Mouse (Mus musculus): Measurements from ENCODE around the gene Galnt10. TPM values are rescaled to one million over a fixed set of nuclear protein-coding genes. Genes with fewer than 3 reads are reported as not detected.
"Not testable (repeated sequence)": the region's sequence is repeated elsewhere in the genome, so short reads cannot be mapped to it uniquely, and the experiment has no call there.

Gene Galnt10
- polyA plus RNA-seq, 1 experiment from 2014 or later = 8.8 TPM

DNA sequence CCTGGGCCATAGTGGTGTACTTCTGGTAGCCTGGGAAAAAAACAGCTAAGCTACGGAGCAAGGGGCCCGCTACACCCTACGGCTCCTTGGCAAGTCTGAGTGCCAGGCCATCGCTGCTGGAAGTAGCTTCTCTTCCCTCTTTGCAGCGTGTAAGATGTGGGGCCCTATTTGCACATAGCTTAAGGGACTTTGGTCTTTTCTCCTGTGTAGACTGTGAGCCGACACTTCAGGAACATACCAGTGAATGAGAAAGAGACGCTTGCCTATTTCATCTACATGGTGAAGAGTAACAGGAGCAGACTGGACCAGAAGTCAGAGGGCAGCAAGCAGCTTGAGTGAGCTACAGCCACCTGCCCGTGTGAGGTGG lies 164.5 kb downstream of the Galnt10 start:
- Histone ChIP-seq H3K9ac (no peak overlapping the region), H3K27me3 (ENCODE audit: control insufficient read depth, insufficient read depth, low read length) (no peaks in the 10 kb centered on the region), H3K4me2 (replicated peaks) (no peak overlapping the region), H3K4me3 (replicated peaks; ENCODE audit: low read length) (no peak overlapping the region), H3K27ac (no peak overlapping the region), H3K4me1 (replicated peaks; ENCODE audit: control insufficient read depth, insufficient read depth, low read length) (0 out of 2 replicates have a peak, but pooled peaks cover 3% of the 10 kb centered on the region), H3K9me3 (ENCODE audit: control insufficient read depth, low read length) (no peaks in the 10 kb centered on the region), H3K36me3 (replicated peaks; ENCODE audit: control insufficient read depth, insufficient read depth) (peaks cover 51% of the 10 kb centered on the region)
- no peak for DNase-seq (ENCODE audit: low spot score)
- 93% methylated on average over 8 of the region's 8 CpGs for WGBS
- ATAC-seq (ENCODE audit: low FRiP score) = no peak

DNA sequence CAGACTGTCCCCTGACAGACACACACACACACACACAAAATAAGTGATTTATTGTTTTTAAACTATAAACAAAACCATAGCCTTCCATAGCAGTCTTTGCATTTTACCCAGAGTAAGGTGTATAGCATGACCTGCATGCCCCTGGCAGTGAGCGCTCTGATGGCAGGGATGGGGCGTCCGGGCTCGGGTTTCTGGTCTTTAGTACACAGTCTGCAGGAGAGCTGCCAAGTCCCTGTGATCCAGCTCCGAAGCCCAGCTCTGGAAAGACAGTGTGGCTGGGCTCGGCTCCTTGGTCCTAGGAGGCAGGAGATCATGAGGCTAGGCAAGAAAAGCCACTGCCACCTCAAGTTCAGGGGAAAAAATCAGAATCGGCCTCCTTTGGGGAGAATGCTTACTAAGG lies 165.8 kb downstream of the Galnt10 start:
- ATAC-seq (ENCODE audit: low FRiP score) (no peak), DNase-seq (ENCODE audit: low spot score) (no peak)
- 90% methylated on average over 7 of the region's 7 CpGs for WGBS
- Histone ChIP-seq H3K9me3 (ENCODE audit: control insufficient read depth, low read length) (no peaks in the 10 kb centered on the region), H3K4me2 (replicated peaks) (no peak overlapping the region), H3K27me3 (ENCODE audit: control insufficient read depth, insufficient read depth, low read length) (no peaks in the 10 kb centered on the region), H3K4me1 (replicated peaks; ENCODE audit: control insufficient read depth, insufficient read depth, low read length) (0 out of 2 replicates have a peak, but pooled peaks cover 3% of the 10 kb centered on the region), H3K36me3 (replicated peaks; ENCODE audit: control insufficient read depth, insufficient read depth) (peaks cover 48% of the 10 kb centered on the region), H3K27ac (no peak overlapping the region), H3K4me3 (replicated peaks; ENCODE audit: low read length) (no peak overlapping the region), H3K9ac (no peak overlapping the region)

DNA sequence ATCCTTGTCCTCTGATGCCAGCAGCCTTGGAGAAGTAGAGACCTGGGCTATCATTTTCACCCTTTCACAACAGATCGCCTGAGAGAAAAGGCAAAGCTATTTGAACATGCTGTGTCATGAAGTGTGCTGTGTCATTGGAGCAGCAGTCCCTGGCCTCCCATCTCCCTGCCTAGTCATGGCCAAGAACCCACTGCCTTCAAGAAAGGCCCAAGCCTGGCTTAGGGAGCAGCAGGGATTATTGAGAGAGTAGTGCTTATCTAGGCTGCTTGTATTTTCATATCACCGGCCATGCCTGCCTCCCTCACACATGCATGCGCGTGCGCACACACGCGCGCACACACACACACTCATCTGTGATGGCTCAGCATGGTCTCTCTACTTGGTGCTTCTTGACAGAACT lies 167.0 kb downstream of the Galnt10 start:
- WGBS = 98% methylated on average over 8 of the region's 8 CpGs
- no peak overlapping the region for H3K27ac ChIP-seq
- DNase-seq (ENCODE audit: low spot score) (no peak), ATAC-seq (ENCODE audit: low FRiP score) (no peak)
- no peaks in the 10 kb centered on the region for H3K9me3 ChIP-seq (ENCODE audit: control insufficient read depth, low read length)
- peaks cover 46% of the 10 kb centered on the region for H3K36me3 ChIP-seq (replicated peaks; ENCODE audit: control insufficient read depth, insufficient read depth)
- no peak overlapping the region for H3K9ac ChIP-seq
- no peaks in the 10 kb centered on the region for H3K27me3 ChIP-seq (ENCODE audit: control insufficient read depth, insufficient read depth, low read length)
- no peak overlapping the region for H3K4me3 ChIP-seq (replicated peaks; ENCODE audit: low read length)
- H3K4me2 ChIP-seq (replicated peaks) = no peak overlapping the region
- H3K4me1 ChIP-seq (replicated peaks; ENCODE audit: control insufficient read depth, insufficient read depth, low read length) = no peaks in the 10 kb centered on the region

DNA sequence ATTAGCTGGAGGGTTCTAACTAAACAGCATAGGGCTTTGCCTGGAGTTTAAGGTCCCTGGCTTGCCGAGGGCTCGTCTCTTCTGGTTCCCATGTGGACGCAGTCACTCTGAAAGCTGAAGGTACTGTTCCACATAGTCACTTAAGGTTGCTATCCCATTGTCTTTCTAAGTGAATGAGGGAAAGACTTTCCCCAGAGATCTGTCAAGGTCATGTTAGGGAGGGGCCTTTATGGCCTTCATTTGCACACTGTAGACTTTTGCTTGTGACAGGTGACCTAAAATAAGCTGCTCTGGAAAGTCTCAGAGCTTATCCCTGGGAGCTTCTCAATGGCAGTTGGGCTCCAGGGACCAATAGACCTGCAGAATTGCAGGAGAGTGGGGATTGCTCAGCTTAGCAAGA lies 168.4 kb downstream of the Galnt10 start:
- Histone ChIP-seq H3K36me3 (replicated peaks; ENCODE audit: control insufficient read depth, insufficient read depth) (peaks cover 36% of the 10 kb centered on the region), H3K4me1 (replicated peaks; ENCODE audit: control insufficient read depth, insufficient read depth, low read length) (no peaks in the 10 kb centered on the region), H3K27me3 (ENCODE audit: control insufficient read depth, insufficient read depth, low read length) (no peaks in the 10 kb centered on the region), H3K4me3 (replicated peaks; ENCODE audit: low read length) (no peak overlapping the region), H3K9ac (no peak overlapping the region), H3K9me3 (ENCODE audit: control insufficient read depth, low read length) (no peaks in the 10 kb centered on the region), H3K27ac (no peak overlapping the region), H3K4me2 (replicated peaks) (no peak overlapping the region)
- 89% methylated on average over 3 of the region's 3 CpGs for WGBS
- no peak for ATAC-seq (ENCODE audit: low FRiP score)
- DNase-seq (ENCODE audit: low spot score) = no peak

DNA sequence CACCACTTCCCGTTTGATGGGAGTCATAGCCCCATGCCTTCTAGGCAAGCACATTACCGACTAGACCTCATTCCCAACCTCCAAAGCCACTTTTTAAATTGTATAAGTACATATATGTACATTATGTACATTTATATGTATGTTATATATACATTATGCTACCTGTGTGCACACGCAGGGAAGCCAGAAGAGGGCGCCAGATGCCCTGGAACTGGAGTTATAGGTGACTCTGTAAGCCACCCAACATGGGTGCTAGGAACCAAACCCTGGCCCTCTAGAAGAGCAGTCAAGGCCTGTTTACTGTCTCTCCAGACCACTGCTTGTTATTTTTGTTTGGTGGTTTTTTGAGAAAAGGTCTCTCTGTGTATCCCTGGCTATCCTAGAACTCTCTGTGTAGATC lies 172.9 kb downstream of the Galnt10 start:
- no peaks in the 10 kb centered on the region for H3K4me1 ChIP-seq (replicated peaks; ENCODE audit: control insufficient read depth, insufficient read depth, low read length)
- ATAC-seq (ENCODE audit: low FRiP score) (no peak), DNase-seq (ENCODE audit: low spot score) (no peak)
- H3K9me3 ChIP-seq (ENCODE audit: control insufficient read depth, low read length) = no peaks in the 10 kb centered on the region
- H3K27ac ChIP-seq = no peak overlapping the region
- H3K4me3 ChIP-seq (replicated peaks; ENCODE audit: low read length) = no peak overlapping the region
- WGBS = 88% methylated on average over 4 of the region's 4 CpGs
- H3K9ac ChIP-seq = no peak overlapping the region
- 0 out of 2 replicates have a peak, but pooled peaks cover under 1% of the 10 kb centered on the region for H3K36me3 ChIP-seq (replicated peaks; ENCODE audit: control insufficient read depth, insufficient read depth)
- H3K27me3 ChIP-seq (ENCODE audit: control insufficient read depth, insufficient read depth, low read length) = no peaks in the 10 kb centered on the region
- no peak overlapping the region for H3K4me2 ChIP-seq (replicated peaks)

DNA sequence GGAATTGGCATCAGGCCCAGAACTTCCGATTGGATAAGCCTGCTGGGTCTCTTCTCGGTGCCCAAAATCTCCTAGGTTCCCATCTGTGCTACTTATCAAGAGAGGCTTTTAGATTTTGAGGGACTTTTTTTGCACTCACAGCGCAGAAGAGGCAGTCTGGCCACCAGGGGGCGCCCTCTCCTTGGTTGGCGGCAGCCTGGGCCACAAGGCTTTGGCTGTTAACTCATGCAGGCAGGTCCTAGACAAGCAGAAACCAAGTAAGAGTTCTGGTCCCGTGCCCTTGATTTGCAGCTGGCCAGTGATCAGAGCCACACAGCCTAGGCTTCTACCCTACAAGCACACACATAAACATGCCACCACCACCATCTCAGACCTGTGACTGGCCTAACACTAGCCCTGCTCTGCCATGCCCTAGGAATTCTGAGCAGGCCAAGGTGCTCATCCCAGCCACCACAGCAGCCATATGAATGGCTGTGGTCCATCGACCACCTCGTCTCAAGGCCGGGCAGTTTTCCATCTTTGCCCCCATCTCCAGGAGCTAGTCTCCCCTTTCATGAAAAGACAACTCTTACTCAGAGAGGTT lies 174.8 kb downstream of the Galnt10 start:
- peak; percentile 79 for DNase-seq (ENCODE audit: low spot score)
- no peaks in the 10 kb centered on the region for H3K36me3 ChIP-seq (replicated peaks; ENCODE audit: control insufficient read depth, insufficient read depth)
- no peak overlapping the region for H3K4me3 ChIP-seq (replicated peaks; ENCODE audit: low read length)
- no peaks in the 10 kb centered on the region for H3K9me3 ChIP-seq (ENCODE audit: control insufficient read depth, low read length)
- H3K27me3 ChIP-seq (ENCODE audit: control insufficient read depth, insufficient read depth, low read length) = peaks cover 12% of the 10 kb centered on the region
- 34% methylated on average over 9 of the region's 9 CpGs for WGBS
- no peak overlapping the region for H3K27ac ChIP-seq
- no peak overlapping the region for H3K9ac ChIP-seq
- no peaks in the 10 kb centered on the region for H3K4me1 ChIP-seq (replicated peaks; ENCODE audit: control insufficient read depth, insufficient read depth, low read length)
- H3K4me2 ChIP-seq (replicated peaks) = no peak overlapping the region
- no peak for ATAC-seq (ENCODE audit: low FRiP score)

DNA sequence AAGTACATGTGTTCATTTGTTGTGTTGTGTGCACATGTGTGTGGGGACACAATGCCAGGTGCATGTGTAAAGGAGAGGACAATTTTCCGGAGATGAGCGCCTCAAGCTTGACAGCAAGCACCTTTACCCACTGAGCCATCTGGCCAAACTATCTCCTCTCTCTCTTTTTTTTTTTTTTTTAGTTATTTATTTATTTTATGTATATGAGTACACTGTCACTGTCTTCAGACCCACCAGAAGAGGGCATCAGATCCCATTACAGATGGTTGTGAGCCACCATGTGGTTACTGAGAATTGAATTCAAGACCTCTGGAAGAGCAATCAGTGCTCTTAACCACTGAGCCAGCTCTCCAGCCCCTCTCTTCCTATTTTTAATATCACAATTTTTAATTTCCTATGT lies 177.9 kb downstream of the Galnt10 start:
- H3K27me3 ChIP-seq (ENCODE audit: control insufficient read depth, insufficient read depth, low read length) = peaks cover 42% of the 10 kb centered on the region
- not testable (repeated sequence) for H3K4me3 ChIP-seq (replicated peaks; ENCODE audit: low read length); H3K9ac ChIP-seq; H3K4me1 ChIP-seq (replicated peaks; ENCODE audit: control insufficient read depth, insufficient read depth, low read length); H3K27ac ChIP-seq; H3K36me3 ChIP-seq (replicated peaks; ENCODE audit: control insufficient read depth, insufficient read depth); H3K4me2 ChIP-seq (replicated peaks); ATAC-seq (ENCODE audit: low FRiP score); H3K9me3 ChIP-seq (ENCODE audit: control insufficient read depth, low read length); DNase-seq (ENCODE audit: low spot score)
- 90% methylated on average over 2 of the region's 2 CpGs for WGBS

DNA sequence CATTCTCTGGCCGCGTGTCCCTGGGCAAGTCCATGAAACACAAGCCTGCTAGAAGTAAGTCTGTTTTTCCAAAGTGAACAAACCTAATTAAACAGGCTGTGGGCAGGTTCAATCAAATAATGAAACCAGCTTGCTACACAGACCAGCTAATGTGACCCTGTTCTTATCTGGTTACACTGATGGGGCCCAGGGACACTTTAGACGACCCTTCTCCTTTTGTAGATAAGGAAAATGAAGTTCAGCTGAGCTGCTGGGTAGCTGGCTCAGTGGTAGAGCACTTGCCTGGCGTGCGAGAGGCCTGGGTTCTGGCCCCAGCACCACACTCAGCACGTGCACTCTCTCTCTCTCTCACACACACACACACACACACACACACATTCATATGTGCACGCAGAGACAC lies 178.5 kb downstream of the Galnt10 start:
- 0 out of 2 replicates have a peak, but pooled peaks cover 6% of the 10 kb centered on the region for H3K4me1 ChIP-seq (replicated peaks; ENCODE audit: control insufficient read depth, insufficient read depth, low read length)
- WGBS = 83% methylated on average over 7 of the region's 7 CpGs

DNA sequence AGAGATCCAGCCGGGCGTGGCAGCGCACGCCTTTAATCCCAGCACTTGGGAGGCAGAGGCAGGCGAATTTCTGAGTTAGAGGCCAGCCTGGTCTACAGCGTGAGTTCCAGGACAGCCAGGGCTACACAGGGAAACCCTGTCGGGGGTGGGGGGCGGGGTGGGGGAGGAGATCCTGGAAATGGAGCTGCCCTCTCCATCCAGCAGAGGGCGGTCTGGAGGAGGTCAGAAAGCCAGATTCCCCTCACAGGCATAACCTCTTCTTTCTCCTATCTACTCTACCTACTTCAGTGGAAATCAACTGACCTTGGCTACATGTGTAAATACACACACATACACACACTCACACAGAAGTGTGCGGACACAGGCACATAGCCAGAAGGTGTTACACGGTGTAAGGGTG lies 180.0 kb downstream of the Galnt10 start:
- not testable (repeated sequence) for H3K9me3 ChIP-seq (ENCODE audit: control insufficient read depth, low read length); H3K9ac ChIP-seq; ATAC-seq (ENCODE audit: low FRiP score); H3K4me1 ChIP-seq (replicated peaks; ENCODE audit: control insufficient read depth, insufficient read depth, low read length); H3K4me2 ChIP-seq (replicated peaks); H3K27ac ChIP-seq; H3K36me3 ChIP-seq (replicated peaks; ENCODE audit: control insufficient read depth, insufficient read depth); H3K4me3 ChIP-seq (replicated peaks; ENCODE audit: low read length); DNase-seq (ENCODE audit: low spot score)
- 39% methylated on average over 11 of the region's 11 CpGs for WGBS
- H3K27me3 ChIP-seq (ENCODE audit: control insufficient read depth, insufficient read depth, low read length) = peaks cover 62% of the 10 kb centered on the region

More for the DNA sequence above, 178.5 kb downstream of the Galnt10 start:
- Histone ChIP-seq H3K4me2 (replicated peaks) (no peak overlapping the region), H3K4me3 (replicated peaks; ENCODE audit: low read length) (no peak overlapping the region), H3K36me3 (replicated peaks; ENCODE audit: control insufficient read depth, insufficient read depth) (no peaks in the 10 kb centered on the region), H3K27me3 (ENCODE audit: control insufficient read depth, insufficient read depth, low read length) (peaks cover 47% of the 10 kb centered on the region), H3K9ac (no peak overlapping the region), H3K9me3 (ENCODE audit: control insufficient read depth, low read length) (no peaks in the 10 kb centered on the region), H3K27ac (no peak overlapping the region)
- ATAC-seq (ENCODE audit: low FRiP score) (no peak), DNase-seq (ENCODE audit: low spot score) (no peak)

Measured in hindbrain, embryonic 14.5 days (tissue).